Mouse (Mus musculus) gastrocnemius, adult 2 months (tissue): ENCODE results near the gene Rmnd5b. TPM values are rescaled to one million over a fixed set of nuclear protein-coding genes. Genes with fewer than 3 reads are reported as not detected.
"Not testable (repeated sequence)": the region's sequence is repeated elsewhere in the genome, so short reads cannot be mapped to it uniquely, and the experiment has no call there.

Experiments
- DNase-seq: peaks from one replicate; pipeline ENCODE4 v3.0.0; 2022
- H3K27ac ChIP-seq: fragments of 200-600 bp; 2 replicates; pipeline ENCODE4 v1.8.1; 2022; ENCODE audit warnings: mild to moderate bottlenecking
- H3K4me3 ChIP-seq: fragments of 200-600 bp; 2 replicates; pipeline ENCODE4 v1.8.1; 2022; ENCODE audit warnings: mild to moderate bottlenecking, moderate library complexity
- CTCF ChIP-seq: fragments of 200-600 bp; IDR thresholded peaks from 2 replicates; pipeline ENCODE4 v1.8.1; 2022; ENCODE audit warnings: antibody characterized with exemption, mild to moderate bottlenecking, moderate library complexity
- intact Hi-C: fragments of 180-260 bp; cut with DNase I; formaldehyde crosslinking; loops from one replicate; pipeline ENCODE4 v1.15.1; 2025
- long read RNA-seq, 2 experiments: library from polyadenylated mRNA; stranded (forward); transcript quantifications; one replicate each; pipeline ENCODE4 v2.0.0; 2021
- total RNA-seq, 2 experiments: library from RNA; stranded (reverse); gene quantifications; 2 replicates each; pipeline ENCODE4 v1.2.3; 2021

Rmnd5b gene
- 10 to 100 TPM; 11.4 to 11.6 TPM for total RNA-seq
- long read RNA-seq, experiment 1, transcript Rmnd5b-201 (10 exons, 1,946 nt), result major isoform, 43 of 48 reads
- long read RNA-seq, experiment 1, partial matches to known transcripts, result 3 of 48 reads
- long read RNA-seq, experiment 1, other reads (novel, unspliced or antisense), result 2 of 48 reads
- long read RNA-seq, experiment 2, transcript Rmnd5b-201 (10 exons, 1,946 nt), result major isoform, 34 of 49 reads
- long read RNA-seq, experiment 2, partial matches to known transcripts, result 5 of 49 reads
- long read RNA-seq, experiment 2, other reads (novel, unspliced or antisense), result 10 of 49 reads

DNA sequence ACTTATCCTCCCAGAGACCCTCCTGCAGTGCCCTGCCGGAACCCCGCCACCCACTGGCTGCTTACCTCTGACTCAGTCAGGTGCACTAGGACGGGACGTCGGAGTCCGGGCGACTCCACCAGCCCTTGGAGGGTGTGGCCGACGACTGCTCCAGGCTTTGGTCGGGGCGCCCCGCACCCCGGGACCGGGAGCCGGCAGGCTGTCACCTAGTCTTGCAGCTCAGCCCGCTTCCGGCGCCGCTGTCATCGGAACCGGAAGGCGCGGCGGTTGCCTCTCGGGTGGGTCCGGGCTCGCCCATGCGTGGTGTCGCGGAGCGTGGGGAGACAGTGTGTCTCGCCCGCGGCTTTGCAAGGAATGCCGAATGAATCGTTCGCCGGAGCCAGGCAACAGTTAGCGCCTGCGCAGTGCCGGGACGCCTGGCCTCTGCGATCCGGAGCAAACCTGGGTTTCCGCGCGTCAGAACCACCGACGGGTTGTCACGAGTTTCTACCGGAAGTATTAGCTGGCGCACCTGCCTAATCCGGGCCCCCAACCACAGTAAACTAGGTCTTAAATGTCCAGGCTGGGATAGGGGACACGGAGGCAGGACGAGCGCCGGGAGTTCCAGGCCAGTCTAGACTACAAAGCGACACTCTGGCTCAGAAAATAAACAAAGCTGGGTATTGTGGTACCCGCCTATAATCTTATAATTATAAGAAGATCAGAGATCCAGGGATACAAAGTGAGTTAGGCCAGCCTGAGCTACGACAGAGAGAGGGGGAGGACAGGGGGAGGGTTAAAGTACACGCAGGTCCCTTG, at the start of gene Rmnd5b:
Gene Rmnd5b (minus strand): TSS at position 372 of the 798 bp plus-strand sequence.
- DNase-seq, result peak; percentile 93
- Histone ChIP-seq H3K4me3 (peak within 1 kb of the TSS; percentile 96), H3K27ac (peak within 1 kb of the TSS; percentile 96)
- TF ChIP-seq CTCF, result peak; percentile 17; the same call in 1 of the 2 replicates
- intact Hi-C loops, result loop anchor here (2.0 to 5.0 kb wide), 2 partner anchors 15 to 47 kb away; no protein-coding TSS in a partner anchor

DNA sequence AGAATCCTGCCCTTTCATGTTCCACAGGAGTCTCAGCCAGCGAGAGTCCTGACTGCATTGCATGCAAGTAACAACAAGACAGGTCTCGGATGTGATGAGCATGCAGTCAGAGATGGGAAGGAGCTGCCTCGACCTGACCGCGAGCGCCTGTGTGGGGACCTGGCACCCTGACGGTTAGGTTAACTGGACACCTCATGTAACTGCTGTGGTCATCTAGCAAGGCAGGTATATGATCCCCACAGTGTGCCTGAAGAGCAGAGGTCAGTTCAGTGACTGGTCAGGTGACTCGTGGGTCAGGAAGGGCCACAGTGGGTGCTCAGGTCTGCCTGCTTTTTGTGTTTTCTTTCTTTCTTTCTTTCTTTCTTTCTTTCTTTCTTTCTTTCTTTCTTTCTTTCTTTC, 46.3 kb upstream of the Rmnd5b start:
- H3K4me3 ChIP-seq, result no peak overlapping the region
- intact Hi-C loops, result loop anchor here (1.0 to 10.0 kb wide), 3 partner anchors 45 to 397 kb away; partner anchors contain the start of genes Col23a1 and Rmnd5b
- no peak for TF ChIP-seq CTCF
- DNase-seq, result no peak
- H3K27ac ChIP-seq, result no peak overlapping the region

DNA sequence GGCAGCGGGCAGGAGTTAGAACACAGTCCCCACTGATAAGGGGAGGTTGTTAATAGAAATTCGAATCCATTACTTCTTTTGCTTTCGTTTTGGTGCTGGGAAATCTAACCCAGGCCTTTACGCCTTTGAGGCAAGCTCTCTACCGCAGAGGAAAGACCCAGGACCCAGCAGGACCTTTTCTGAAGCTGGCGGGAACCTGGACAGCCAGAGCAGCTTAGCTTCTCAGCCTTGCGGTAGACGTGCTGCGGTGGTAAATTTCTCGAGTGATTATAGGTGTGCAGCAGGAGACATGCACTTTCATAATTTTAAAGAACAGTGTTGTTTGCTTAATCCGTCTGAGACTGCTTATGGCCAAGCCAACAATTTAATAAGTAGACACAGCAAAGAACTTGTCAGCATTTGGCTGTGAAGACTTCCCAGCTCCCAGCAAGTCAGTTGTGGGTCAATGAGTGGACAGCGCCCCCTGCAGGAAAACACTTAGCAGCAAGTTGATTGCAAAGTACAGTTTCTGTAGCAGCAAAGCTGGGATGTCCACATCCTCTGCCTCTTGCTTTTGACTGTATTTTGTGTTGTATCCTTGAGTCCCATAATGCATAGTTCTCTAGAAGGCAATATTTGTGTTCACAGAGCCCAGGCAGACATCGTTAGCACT, 45.8 kb upstream of the Rmnd5b start:
- intact Hi-C loops, result loop anchor here (1.0 to 10.0 kb wide), 3 partner anchors 44 to 397 kb away; partner anchors contain the start of genes Col23a1 and Rmnd5b
- Histone ChIP-seq H3K4me3 (peak overlapping the region; percentile 53), H3K27ac (peak overlapping the region; percentile 49; the same call in 1 of the 2 replicates)
- peak; percentile 98; the same call in 1 of the 2 replicates for TF ChIP-seq CTCF
- peak; percentile 91 for DNase-seq

DNA sequence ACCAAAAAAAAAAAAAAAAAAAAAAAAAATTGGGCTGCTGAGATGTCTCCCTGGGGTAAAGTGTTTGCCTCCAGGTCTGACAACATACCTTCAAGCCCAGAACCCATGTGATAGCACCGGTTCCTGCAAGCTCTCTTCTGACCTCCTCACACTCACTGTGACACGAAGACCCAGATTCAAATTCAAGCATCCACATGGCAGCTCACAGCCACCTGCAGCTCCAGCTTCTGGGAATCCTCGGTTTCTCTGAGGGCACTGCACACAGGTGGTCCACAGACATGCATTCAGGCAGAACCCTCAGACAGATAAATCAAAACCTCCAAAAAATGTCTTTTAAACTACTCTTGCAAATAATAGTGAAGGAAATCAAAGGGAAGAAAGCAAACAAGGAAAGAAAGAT, 43.8 kb upstream of the Rmnd5b start:
- no peak for TF ChIP-seq CTCF
- no peak for DNase-seq
- intact Hi-C loops, result no loop called here
- no peak overlapping the region for H3K27ac ChIP-seq
- no peak overlapping the region for H3K4me3 ChIP-seq

DNA sequence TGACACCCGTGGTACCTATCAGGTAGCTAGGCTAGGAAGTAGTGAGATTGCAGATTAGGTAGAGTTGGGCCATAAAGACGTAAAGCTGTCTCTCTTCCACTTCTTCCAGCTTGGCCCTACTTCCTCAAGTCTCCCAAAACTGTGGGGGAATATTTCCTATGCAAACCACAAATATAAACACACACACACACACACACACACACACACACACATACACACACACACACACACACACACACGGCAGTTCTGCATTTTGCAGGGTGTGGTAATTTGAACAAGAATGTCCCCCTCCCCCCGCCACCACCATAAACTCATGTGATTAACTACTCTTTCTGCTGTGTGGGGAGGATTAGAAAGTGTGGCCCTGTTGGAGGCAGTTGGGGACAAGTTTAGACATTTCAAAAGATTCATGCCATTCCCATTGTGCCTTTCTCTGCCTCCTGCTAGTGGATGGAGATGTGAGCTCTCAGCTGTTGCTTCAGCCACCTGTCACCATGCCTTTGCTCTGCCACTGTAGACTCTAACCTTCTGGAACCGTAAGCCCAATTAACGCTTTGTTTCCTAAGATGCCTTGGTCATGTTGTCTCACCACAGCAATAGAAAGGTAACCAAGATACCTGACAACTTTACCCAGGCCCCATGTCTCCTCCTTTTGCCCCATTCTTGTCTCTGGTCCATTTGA, 42.2 kb upstream of the Rmnd5b start:
- no peak overlapping the region for H3K4me3 ChIP-seq
- H3K27ac ChIP-seq, result no peak overlapping the region
- TF ChIP-seq CTCF, result no peak
- DNase-seq, result no peak
- intact Hi-C loops, result no loop called here

DNA sequence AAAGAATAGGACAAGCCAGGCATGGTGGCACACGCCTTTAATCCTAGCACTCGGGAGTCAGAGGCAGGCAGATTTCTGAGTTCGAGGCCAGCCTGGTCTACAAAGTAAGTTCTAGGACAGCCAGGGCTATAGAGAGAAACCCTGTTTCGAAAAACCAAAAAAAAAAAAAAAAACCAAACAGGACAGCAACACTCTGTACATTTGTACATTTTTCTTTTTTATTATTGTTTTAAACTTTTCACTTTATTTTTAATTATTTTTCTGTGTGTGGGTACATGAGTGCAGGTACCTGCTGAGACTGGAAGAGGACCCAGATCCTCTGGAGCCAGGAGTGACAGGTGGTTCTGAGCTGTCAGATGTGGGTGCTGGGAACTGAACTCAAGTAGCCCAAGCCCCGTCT, 39.7 kb upstream of the Rmnd5b start:
- TF ChIP-seq CTCF, result no peak
- H3K4me3 ChIP-seq, result no peak overlapping the region
- no peak overlapping the region for H3K27ac ChIP-seq
- intact Hi-C loops, result no loop called here
- no peak for DNase-seq

DNA sequence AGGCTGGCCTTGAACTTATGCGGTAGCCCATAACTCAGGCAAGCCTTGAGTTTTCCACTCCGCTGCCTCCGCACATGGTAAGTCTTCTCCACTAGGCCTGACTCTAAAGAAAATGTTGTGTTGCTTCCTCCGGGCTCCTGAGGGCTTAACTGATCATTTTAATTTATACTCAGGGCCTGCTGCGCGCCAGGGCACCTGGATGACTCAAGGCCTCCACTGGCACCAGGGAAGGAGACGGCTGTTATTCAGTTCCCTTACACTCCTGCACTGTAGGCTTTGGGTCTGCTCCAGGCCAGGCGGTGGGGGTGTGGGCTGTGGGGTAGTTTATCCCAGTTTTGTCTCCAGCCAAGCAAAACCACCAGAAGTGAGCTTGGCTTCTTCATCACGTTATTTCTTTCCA, 37.6 kb upstream of the Rmnd5b start:
- DNase-seq, result no peak
- TF ChIP-seq CTCF, result no peak
- intact Hi-C loops, result no loop called here
- Histone ChIP-seq H3K27ac (no peak overlapping the region), H3K4me3 (no peak overlapping the region)

DNA sequence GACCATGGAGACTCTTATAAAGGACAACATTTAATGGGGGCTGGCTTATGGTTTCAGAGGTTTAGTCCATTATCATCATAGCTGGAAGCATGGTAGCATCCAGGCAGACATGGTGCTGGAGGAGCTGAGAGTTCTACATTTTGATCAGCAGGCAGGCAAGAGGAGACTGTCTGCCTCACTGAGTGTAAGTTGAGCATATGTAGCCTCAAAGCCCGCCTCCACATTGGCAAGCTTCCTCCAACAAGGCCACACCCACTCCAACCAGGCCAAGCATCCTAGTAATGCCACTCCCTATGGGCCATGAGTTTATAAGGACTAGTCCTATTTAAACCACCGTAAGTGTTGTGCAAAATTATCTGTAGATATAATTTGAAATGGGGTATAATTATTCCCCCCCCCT, 35.7 kb upstream of the Rmnd5b start:
- H3K27ac ChIP-seq, result no peak overlapping the region
- intact Hi-C loops, result no loop called here
- no peak overlapping the region for H3K4me3 ChIP-seq
- DNase-seq, result no peak
- TF ChIP-seq CTCF, result no peak

DNA sequence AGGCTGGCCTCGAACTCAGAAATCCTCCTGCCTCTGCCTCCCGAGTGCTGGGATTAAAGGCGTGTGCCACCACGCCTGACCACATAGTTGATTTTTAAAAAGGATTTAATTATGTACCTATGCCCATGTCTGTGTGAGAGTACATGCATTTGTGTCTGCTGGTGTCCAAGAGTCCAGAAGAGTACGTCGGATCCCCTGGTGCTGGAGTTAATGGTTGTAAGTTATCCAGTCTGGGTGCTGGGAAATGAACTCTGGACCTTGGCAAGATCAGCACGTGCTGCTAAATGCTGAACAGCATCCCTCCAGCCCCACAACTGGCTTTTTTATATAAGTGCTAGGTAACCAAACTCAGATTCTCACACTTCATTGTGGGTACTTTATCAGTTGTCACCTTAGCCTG, 35.1 kb upstream of the Rmnd5b start:
- intact Hi-C loops, result no loop called here
- TF ChIP-seq CTCF, result no peak
- Histone ChIP-seq H3K4me3 (no peak overlapping the region), H3K27ac (no peak overlapping the region)
- DNase-seq, result no peak

DNA sequence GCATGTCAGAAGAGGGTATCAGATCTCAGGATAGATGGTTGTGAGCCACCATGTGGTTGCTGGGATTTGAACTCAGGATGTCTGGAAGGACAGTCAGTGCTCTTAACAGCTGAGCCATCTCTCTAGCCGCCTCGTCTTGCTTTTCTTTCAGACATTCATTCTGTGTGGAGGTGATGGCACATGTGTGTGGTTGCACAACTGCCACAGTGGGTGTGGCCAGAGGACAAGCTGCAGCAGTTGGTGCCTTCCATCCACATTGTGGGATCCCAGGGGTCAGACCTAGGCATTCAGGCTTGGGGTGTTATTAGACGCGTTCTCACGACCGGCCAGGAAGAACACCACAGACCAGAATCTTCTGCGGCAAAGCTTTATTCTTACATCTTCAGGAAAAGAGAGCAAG, 29.1 kb upstream of the Rmnd5b start:
- DNase-seq, H3K27ac ChIP-seq, intact Hi-C loops, H3K4me3 ChIP-seq: not testable (repeated sequence)

DNA sequence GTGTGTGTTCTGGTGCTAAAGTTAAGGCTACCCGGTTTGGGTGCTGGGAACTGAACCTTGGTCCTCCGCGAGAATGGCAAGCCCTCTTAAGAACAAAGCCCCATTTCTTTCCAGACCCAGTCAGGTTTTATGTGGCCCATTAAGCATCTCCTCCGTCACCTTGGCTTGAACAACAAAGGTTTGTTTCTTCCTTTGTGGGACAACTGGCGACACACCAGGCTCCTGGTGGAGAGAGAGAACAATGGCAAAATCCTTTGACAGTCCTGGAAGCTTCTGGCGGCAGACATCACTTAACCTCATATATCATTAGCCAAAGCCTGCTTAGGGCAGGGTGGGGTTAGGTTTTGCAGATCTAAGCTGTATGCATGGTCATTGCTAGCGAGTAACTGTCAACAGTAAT, 26.9 kb upstream of the Rmnd5b start:
- no peak for TF ChIP-seq CTCF
- no peak overlapping the region for H3K4me3 ChIP-seq
- DNase-seq, result no peak
- intact Hi-C loops, result no loop called here
- H3K27ac ChIP-seq, result no peak overlapping the region

DNA sequence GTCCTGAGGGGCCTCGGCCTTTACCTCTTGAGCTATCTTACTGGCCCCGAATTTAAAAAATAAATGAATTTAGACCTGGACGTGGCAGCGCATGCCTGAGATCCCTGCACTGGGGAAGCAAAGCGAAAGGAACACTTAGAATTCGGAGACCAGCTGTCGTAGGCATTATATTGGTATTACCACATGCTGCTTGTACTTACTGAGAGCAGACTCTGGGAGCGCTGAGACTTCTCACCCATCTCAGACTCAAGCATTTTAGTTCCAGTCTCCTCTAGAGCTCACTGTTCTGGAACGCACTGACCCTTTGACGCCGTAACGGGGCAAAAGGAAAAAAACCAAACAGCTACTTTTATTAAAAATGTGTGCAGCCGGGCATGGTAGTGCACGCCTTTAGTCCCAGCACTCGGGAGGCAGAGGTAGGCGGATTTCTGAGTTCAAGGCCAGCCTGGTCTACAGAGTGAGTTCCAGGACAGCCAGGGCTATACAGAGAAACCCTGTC, 26.2 kb upstream of the Rmnd5b start:
- no peak for DNase-seq
- H3K4me3 ChIP-seq, result no peak overlapping the region
- TF ChIP-seq CTCF, result no peak
- H3K27ac ChIP-seq, result no peak overlapping the region
- intact Hi-C loops, result no loop called here
